Mouse (Mus musculus) hindbrain, postnatal 0 days (tissue): Measurements from ENCODE around the gene Mpeg1. TPM values are rescaled to one million over a fixed set of nuclear protein-coding genes. Genes with fewer than 3 reads are reported as not detected.

ENCODE experiments used
- ATAC-seq: fragments of 200-750 bp; cut with Nextera tagmentation; 2 replicates; pipeline ENCODE4 v1.8.0; 2017; ENCODE audit warnings: mild to moderate bottlenecking, moderate TSS enrichment, moderate library complexity
- DNase-seq: peaks from one replicate; pipeline ENCODE4 v3.0.0-alpha.2; 2015; ENCODE audit warnings: low spot score
- H3K27ac ChIP-seq: fragments of 300-500 bp; sonication (generic); 2 replicates; pipeline ENCODE4 v1.5.1; 2014; ENCODE audit warnings: mild to moderate bottlenecking
- H3K27me3 ChIP-seq: fragments of 300-500 bp; sonication (generic); 2 replicates; pipeline ENCODE4 v1.6.1; 2014; ENCODE audit warnings: low read length, mixed read lengths; ENCODE audit not compliant: insufficient read depth
- H3K36me3 ChIP-seq: fragments of 300-500 bp; sonication (generic); 2 replicates; pipeline ENCODE4 v1.6.1; 2014; ENCODE audit warnings: low read length, mixed read lengths; ENCODE audit not compliant: insufficient read depth
- H3K4me1 ChIP-seq: fragments of 300-500 bp; sonication (generic); 2 replicates; pipeline ENCODE4 v1.6.1; 2014; ENCODE audit warnings: antibody characterized with exemption, low read length, mixed read lengths; ENCODE audit not compliant: insufficient read depth
- H3K4me2 ChIP-seq: fragments of 300-500 bp; sonication (generic); 2 replicates; pipeline ENCODE4 v1.6.1; 2014; ENCODE audit warnings: low read depth, mild to moderate bottlenecking, low read length, moderate library complexity, mixed read lengths
- H3K4me3 ChIP-seq: fragments of 300-500 bp; sonication (generic); 2 replicates; pipeline ENCODE4 v1.5.1; 2014; ENCODE audit warnings: low read length
- H3K9ac ChIP-seq: fragments of 300-500 bp; sonication (generic); replicated peaks from 2 replicates; pipeline ENCODE4 v1.6.1; 2014; ENCODE audit warnings: mild to moderate bottlenecking, low read length, moderate library complexity, mixed read lengths
- H3K9me3 ChIP-seq: fragments of 300-500 bp; sonication (generic); 2 replicates; pipeline ENCODE4 v1.6.1; 2016; ENCODE audit warnings: low read length, mixed read lengths
- CTCF ChIP-seq: IDR thresholded peaks from 2 replicates; pipeline ENCODE4 v1.5.1; 2016; ENCODE audit warnings: antibody characterized with exemption, control low read depth, low read depth
- WGBS: fragments of 180-500 bp; shearing (Covaris S2); extraction: QIAGEN DNeasy Blood & Tissue Kit; methylation state at CpG from one replicate; pipeline ENCODE4 v1.1.7; 2014; 5-methylcytosine and 5-hydroxymethylcytosine counted together
- polyA plus RNA-seq: library from polyadenylated mRNA; unstranded; fragments of >200 nt; fragmentation: Nextera tagmentation; extraction: Ambion mirVana; gene quantifications from 2 replicates; pipeline ENCODE4 v1.2.1, GENCODE M21; 2015
- total RNA-seq: library from RNA; depleted of rRNA; stranded (reverse); fragments of >200 nt; gene quantifications from 2 replicates; pipeline ENCODE4 v1.2.3, GENCODE M21; 2014

Gene Mpeg1
- total and polyA plus RNA-seq, 2 experiments from 2014 or later: 1.0 to 3.1 TPM

DNA sequence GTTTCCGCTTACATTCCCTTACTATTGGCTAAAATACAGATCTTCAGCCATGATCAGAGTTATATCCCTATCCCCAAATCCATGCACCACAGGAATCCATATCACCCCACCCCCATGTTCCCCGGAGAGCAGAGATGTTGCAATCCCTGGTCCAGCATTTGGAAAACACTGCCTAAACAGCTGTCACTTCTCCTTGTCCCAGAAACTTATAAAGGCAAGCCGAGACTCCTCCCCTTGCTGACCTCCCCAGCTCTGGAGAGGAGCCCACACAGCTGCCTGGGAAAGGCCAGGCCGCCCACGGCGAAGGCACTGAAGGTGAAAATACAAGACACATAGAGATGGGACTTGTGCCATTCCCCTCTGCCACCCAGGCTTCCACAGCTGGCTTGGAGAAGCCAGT is 26.3 kb downstream of the Mpeg1 start:
- peaks cover 45% of the 10 kb centered on the region for H3K36me3 ChIP-seq

DNA sequence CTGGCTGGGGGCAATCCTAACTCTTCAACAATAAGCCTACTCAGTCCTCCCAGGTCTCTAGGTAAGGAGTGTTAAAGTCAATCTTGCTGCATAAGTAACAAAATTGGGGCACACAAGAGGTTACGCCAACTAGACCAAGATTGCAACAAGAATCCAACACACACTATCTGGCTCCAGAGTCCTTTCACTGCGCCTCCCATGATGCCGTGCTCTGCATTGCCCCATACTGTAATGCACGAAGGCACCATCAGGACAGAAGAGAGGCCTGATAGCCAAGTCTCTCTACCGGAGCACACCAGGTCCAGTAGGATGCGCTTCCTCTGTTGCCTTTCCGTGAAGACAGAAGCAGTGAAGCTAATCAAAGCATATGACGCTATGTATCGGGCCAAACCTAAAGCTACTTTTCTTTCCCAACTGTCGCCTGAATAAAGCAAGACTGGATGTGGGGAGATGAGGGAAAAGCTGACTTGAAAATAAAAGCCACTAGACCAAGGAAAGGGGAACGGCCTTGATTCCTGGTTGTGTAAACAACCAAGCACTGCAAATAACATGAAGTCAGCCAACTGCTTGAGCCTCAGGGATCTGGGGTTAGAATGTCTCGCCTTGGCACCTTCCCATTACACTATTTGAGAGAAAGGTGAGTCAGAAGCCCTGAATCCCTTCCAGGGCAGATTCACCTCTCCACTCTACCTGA is 27.1 kb downstream of the Mpeg1 start:
- Histone ChIP-seq H3K4me1 (peaks cover 9% of the 10 kb centered on the region), H3K4me2 (no peak overlapping the region), H3K9me3 (no peaks in the 10 kb centered on the region), H3K27ac (peak overlapping the region; percentile 37; the same call in 1 of the 2 replicates), H3K36me3 (peaks cover 42% of the 10 kb centered on the region), H3K27me3 (no peaks in the 10 kb centered on the region), H3K4me3 (no peak overlapping the region), H3K9ac (no peak overlapping the region)
- DNase-seq (no peak), ATAC-seq (no peak)
- 74% methylated on average over 12 of the region's 12 CpGs for WGBS
- no peak for TF ChIP-seq CTCF

More for the DNA sequence above, 26.3 kb downstream of the Mpeg1 start:
- H3K27me3 ChIP-seq: no peaks in the 10 kb centered on the region
- H3K4me2 ChIP-seq: no peak overlapping the region
- no peak for TF ChIP-seq CTCF
- H3K27ac ChIP-seq: peak overlapping the region; percentile 37; the same call in 1 of the 2 replicates
- no peaks in the 10 kb centered on the region for H3K9me3 ChIP-seq
- 48% methylated on average over 6 of the region's 6 CpGs for WGBS
- H3K4me1 ChIP-seq: peaks cover 7% of the 10 kb centered on the region
- no peak overlapping the region for H3K4me3 ChIP-seq
- H3K9ac ChIP-seq: no peak overlapping the region
- ATAC-seq (no peak), DNase-seq (peak; percentile 25)

DNA sequence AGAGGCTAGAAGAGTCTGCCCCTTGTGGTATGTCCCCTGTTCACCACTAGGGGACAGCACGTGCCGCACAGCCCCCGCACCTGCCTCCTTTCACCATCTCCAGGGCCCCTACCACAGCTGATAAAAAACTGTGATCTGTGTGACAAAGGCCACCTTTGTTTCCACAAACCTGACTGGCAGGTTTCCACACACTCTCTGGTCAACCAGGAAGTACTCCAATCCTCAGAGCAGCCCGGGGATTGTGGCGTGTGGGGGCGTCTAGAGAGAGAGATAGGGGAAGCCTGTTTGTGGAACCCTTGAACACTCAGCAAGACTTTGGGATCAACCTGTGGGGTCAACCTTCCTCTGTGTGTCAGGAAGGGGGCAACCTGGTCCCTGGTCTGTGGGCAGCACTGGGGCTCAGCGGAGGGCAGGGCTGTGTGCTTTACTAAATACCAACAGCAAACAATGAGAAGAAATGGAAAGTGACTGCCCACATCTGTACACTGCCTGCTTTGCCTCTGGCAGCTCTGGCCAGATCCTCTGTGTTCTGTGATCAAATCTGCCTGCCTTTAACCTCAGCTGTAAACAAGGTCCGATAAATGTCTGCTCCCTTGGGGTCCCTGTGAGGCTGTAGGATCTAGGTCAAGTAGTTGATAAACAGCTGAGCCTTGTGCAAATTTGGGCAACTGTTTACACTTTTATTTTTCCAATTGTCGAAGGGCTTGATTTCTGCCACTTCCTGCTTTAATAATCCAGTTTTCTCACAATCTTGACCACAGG is 27.8 kb downstream of the Mpeg1 start:
- Histone ChIP-seq H3K9ac (no peak overlapping the region), H3K4me2 (no peak overlapping the region), H3K27ac (peak overlapping the region; percentile 67), H3K36me3 (peaks cover 36% of the 10 kb centered on the region), H3K4me3 (no peak overlapping the region), H3K27me3 (no peaks in the 10 kb centered on the region), H3K4me1 (peaks cover 11% of the 10 kb centered on the region), H3K9me3 (no peaks in the 10 kb centered on the region)
- peak; percentile 80 for TF ChIP-seq CTCF
- DNase-seq (peak; percentile 35), ATAC-seq (peak; percentile 36; the same call in 1 of the 2 replicates)
- WGBS: 12% methylated on average over 9 of the region's 9 CpGs

DNA sequence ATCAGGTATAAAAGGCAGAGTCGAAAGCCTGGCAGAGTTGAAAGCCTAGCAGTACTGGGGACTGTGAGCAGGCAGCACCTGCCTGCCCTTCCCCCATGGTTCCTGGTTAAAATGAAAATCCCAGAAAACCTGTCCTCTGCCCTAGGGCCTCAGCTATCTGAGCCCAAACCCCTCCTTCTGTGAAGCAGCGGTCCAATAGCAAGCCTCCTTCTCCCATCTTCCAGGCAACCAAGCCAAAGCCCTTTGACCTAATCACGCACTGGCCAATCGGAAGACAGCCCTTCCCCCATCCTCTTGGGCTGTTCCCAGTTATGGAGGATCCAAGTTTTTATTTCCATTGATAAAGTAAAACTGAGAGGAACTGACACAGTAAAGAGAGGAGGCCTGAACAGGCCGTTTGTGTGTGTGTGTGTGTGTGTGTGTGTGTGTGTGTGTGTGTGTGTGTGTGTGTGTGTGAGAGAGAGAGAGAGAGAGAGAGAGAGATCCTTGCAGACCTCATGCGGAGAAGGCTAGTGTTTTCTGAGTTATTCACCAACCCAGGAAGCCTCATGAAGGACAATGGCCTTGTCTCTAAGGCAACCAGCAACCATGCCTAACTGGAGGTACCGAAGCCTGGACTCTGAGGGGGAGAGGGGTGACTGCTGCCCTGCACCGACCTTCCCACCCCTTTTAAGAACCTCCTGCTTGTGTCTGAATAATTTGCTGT is 28.5 kb downstream of the Mpeg1 start:
- 14% methylated on average over 8 of the region's 8 CpGs for WGBS
- TF ChIP-seq CTCF: no peak
- no peak overlapping the region for H3K4me2 ChIP-seq
- peaks cover 36% of the 10 kb centered on the region for H3K36me3 ChIP-seq
- DNase-seq: peak; percentile 72
- no peak overlapping the region for H3K4me3 ChIP-seq
- peak overlapping the region; percentile 67 for H3K27ac ChIP-seq
- H3K27me3 ChIP-seq: no peaks in the 10 kb centered on the region
- H3K9ac ChIP-seq: no peak overlapping the region
- peak; percentile 80 for ATAC-seq
- H3K4me1 ChIP-seq: peaks cover 17% of the 10 kb centered on the region
- H3K9me3 ChIP-seq: no peaks in the 10 kb centered on the region

DNA sequence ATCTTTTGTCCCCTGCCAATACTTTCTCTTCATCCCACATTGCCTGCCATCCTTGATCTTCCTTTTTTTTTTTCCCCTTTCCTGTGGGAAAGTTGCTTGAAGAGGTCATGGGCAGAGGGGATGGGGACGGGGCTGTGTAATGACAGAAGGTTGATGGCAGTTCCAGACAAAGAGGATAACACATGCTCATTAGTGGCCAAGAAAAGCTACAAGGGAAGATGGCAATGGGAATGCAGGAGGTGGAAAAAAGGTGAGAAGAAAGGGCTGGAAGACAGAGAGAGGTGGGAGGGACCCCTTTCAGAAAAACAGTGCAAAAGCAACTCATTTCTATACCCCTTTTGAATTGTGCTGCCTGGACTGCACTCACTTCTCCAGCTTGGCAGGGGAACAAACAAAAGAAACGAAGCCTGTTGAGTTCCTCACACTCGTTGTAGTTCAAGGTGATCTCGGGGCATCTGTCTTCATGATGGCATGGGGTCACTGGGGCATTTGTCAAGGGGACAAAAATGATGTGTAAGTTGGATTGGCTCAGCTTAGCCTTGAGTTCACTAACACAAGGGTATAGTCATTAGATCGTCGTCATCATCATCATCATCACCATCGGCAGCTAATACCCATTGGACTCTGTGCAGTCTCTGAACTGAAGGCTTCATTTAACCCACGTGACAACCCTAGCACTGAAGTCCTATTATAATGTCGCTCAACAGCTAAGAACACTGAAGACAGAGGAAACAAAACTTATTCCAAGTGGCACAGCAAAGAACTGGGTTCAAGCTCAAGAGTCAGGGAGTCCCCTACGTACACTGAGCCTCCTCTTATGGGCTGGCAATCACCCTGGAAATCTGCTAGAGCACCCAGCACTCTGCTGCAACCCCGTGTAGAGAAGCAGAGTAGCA is 29.3 kb downstream of the Mpeg1 start:
- H3K4me2 ChIP-seq: no peak overlapping the region
- H3K27ac ChIP-seq: peak overlapping the region; percentile 67
- H3K9ac ChIP-seq: no peak overlapping the region
- H3K4me1 ChIP-seq: peaks cover 18% of the 10 kb centered on the region
- no peak overlapping the region for H3K4me3 ChIP-seq
- no peak for TF ChIP-seq CTCF
- no peaks in the 10 kb centered on the region for H3K27me3 ChIP-seq
- no peaks in the 10 kb centered on the region for H3K9me3 ChIP-seq
- peaks cover 31% of the 10 kb centered on the region for H3K36me3 ChIP-seq
- 12% methylated on average over 11 of the region's 11 CpGs for WGBS
- no peak; the same call in 1 of the 2 replicates for ATAC-seq
- no peak for DNase-seq

DNA sequence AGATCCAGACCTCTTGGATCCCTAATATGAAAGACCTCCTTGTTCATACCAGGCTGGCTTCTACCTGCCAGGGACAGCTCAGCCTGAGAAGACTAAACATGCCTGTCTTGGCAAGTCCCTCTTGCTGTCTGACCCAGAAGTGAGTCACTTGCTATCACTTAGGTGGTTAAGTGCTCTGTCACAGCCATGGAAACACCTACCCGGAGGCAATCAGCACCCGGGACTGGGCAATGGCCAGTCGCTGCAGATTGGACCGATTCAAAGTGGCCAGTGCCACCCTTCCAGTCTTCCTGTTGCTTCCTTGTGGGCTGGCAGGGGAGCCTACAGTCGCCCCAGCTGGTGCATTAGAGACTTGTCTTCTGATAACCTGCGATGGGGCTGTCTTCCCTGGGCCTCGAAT is 31.1 kb downstream of the Mpeg1 start:
- no peak overlapping the region; the same call in 1 of the 2 replicates for H3K27ac ChIP-seq
- H3K27me3 ChIP-seq: no peaks in the 10 kb centered on the region
- H3K4me1 ChIP-seq: peaks cover 27% of the 10 kb centered on the region
- no peak overlapping the region for H3K4me3 ChIP-seq
- no peaks in the 10 kb centered on the region for H3K9me3 ChIP-seq
- 69% methylated on average over 7 of the region's 7 CpGs for WGBS
- no peak for TF ChIP-seq CTCF
- H3K9ac ChIP-seq: no peak overlapping the region
- ATAC-seq (no peak), DNase-seq (no peak)
- peaks cover 19% of the 10 kb centered on the region for H3K36me3 ChIP-seq
- H3K4me2 ChIP-seq: no peak overlapping the region
